Mouse (Mus musculus) thymus, adult 2 months (tissue): ENCODE data around the gene P3h2.

Experiments used
- CTCF ChIP-seq: fragments of 200-500 bp; IDR thresholded peaks from 2 replicates; pipeline ENCODE4 v1.5.1; 2012; ENCODE audit warnings: mild to moderate bottlenecking, control low read depth, low read length, moderate library complexity, borderline replicate concordance; ENCODE audit not compliant: control insufficient read depth, poor library complexity, insufficient read depth; ENCODE audit errors: extremely low read depth
- POLR2A ChIP-seq: fragments of 200-500 bp; IDR thresholded peaks from 2 replicates; pipeline ENCODE4 v1.6.1; 2012; ENCODE audit warnings: mild to moderate bottlenecking, low read length, control low read depth, moderate library complexity; ENCODE audit not compliant: control insufficient read depth, poor library complexity, insufficient read depth; ENCODE audit errors: extremely low read depth

DNA sequence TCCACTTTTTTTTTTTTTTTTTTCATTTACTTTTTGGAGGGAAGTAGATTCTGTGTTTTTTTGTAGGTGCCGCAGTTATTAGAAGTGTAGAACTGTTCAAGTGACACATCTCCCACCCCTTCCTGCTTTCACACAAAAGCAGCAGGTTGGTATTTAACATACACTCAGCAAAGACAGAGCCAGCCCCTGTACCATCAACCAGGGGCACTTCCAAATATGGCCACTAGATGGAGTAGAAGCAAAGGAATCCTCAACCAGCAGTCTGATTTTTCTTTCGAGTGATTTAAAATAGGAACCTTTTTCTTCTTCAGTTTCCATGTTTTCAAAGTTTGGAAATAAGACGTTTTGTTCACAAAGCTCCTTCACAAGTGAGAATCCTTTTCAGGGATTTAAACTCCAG, 138.3 kb downstream of the P3h2 start:
- TF ChIP-seq CTCF (no peak), POLR2A (no peak)
